Mouse (Mus musculus): ENCODE measurements around the gene 4931400O07Rik.

The 4931400O07Rik gene

GRCm38 (mm10) chrX:62467691-62468090 lies at the start of gene 4931400O07Rik:
4931400O07Rik (plus strand) TSS chrX:62467991.
- DNase-seq (ENCODE audit: low read depth), result no peak
